Comparison of ENCODE assay signal across 8 mouse cellular contexts in the genomic region with DNA sequence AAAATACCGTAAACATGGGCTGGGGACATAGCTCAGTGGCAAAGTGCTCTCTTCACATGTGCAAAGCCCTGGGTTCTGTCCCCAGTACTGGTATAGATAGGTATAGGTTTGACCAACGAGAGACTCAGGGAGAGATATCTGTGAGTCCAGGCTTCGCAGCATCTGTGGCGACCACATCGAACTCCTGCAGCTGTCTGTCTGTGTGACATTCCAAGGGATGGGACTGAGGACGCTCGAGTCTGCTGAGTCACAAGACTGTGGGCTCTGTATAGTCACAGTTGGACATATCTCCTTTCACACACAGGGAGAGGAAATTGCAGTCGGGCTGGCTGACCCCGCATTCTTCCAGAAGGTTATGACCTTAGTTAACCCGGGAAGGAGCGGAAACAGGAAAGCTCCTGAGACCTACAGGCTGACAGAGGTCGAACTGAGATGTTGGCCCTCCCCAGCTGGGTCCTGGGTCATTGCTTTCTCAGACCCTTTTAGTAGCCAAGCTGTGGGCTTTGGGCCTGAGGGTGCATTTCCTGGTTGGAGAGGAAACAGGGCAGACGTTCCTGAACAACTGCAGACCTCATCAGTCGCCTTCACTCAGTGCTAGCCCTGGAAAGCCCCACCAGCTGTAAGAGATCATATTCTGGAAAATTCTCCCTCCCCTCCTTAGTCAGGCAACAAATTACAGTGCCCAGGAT.
DNase-seq lines count a peak whose midpoint lies in the region; ATAC-seq and TF ChIP-seq lines count a peak whose summit lies in the region.

No protein-coding gene starts in this region.

- intact Hi-C loops in heart, adult 2 months (cut with DNase I) = loop anchor here (2.0 kb wide), 3 partner anchors 32 to 118 kb away; a partner anchor contains a TSS

- H3K4me1 ChIP-seq in hindbrain, embryonic 10.5 days (replicated peaks) = peaks cover 46% of the 10 kb centered on the region
- peaks cover 24% of the 10 kb centered on the region for H3K4me1 ChIP-seq in hindbrain, embryonic 14.5 days (replicated peaks; ENCODE audit: control insufficient read depth, insufficient read depth, low read length)
- peaks cover 21% of the 10 kb centered on the region for H3K4me1 ChIP-seq in heart, adult 2 months (ENCODE audit: control insufficient read depth, insufficient read depth, low read length)
- peaks cover 15% of the 10 kb centered on the region for H3K4me1 ChIP-seq in kidney, postnatal 0 days (replicated peaks; ENCODE audit: insufficient read depth, low read length)

- H3K27me3 ChIP-seq in hindbrain, embryonic 10.5 days (ENCODE audit: insufficient read depth, poor library complexity, severe bottlenecking) = peaks cover 13% of the 10 kb centered on the region; the same call in 1 of the 2 replicates
- H3K27me3 ChIP-seq in hindbrain, embryonic 14.5 days (ENCODE audit: control insufficient read depth, insufficient read depth, low read length) = no peaks in the 10 kb centered on the region; the same call in 1 of the 2 replicates
- H3K27me3 ChIP-seq in heart, adult 2 months (ENCODE audit: control insufficient read depth, insufficient read depth, low read length) = no peaks in the 10 kb centered on the region
- H3K27me3 ChIP-seq in kidney, postnatal 0 days (ENCODE audit: insufficient read depth, low read length) = no peaks in the 10 kb centered on the region

- TF ChIP-seq EP300 in heart, adult 2 months (IDR thresholded peaks at IDR 0.05; ENCODE audit: insufficient read depth, low read depth, low read length) = peak; percentile 95

- 14% methylated on average over 14 of the region's 14 CpGs for WGBS in hindbrain, embryonic 10.5 days
- WGBS in hindbrain, embryonic 14.5 days = 23% methylated on average over 14 of the region's 14 CpGs
- 24% methylated on average over 14 of the region's 14 CpGs for WGBS in heart, adult 2 months
- WGBS in kidney, postnatal 0 days = 10% methylated on average over 14 of the region's 14 CpGs

- peak overlapping the region; percentile 37; the same call in 1 of the 2 replicates for H3K27ac ChIP-seq in hindbrain, embryonic 10.5 days
- H3K27ac ChIP-seq in hindbrain, embryonic 14.5 days = no peak overlapping the region
- H3K27ac ChIP-seq in heart, adult 2 months = peak overlapping the region; percentile 77
- peak overlapping the region; percentile 42; the same call in 1 of the 2 replicates for H3K27ac ChIP-seq in kidney, postnatal 0 days

- H3K4me3 ChIP-seq in hindbrain, embryonic 10.5 days = 0 out of 2 replicates have a peak overlapping the region, but pooled peaks have one; percentile 18
- H3K4me3 ChIP-seq in hindbrain, embryonic 14.5 days (replicated peaks; ENCODE audit: low read length) = no peak overlapping the region
- H3K4me3 ChIP-seq in heart, adult 2 months = no peak overlapping the region
- H3K4me3 ChIP-seq in kidney, postnatal 0 days (replicated peaks; ENCODE audit: low read depth, low read length) = no peak overlapping the region

- peak; percentile 76 for DNase-seq in hindbrain, embryonic 10.5 days (ENCODE audit: low spot score)
- DNase-seq in hindbrain, embryonic 14.5 days (ENCODE audit: low spot score) = no peak
- DNase-seq in c-Kit-positive CD71-positive TER-119-positive erythroid progenitor cells, embryonic 14.5 days (ENCODE audit: low spot score) = peak; percentile 37
- peak; percentile 80 to 88 for DNase-seq in heart, adult 2 months
- DNase-seq in kidney, postnatal 0 days (ENCODE audit: low spot score) = peak; percentile 85
- DNase-seq in lung, postnatal 25 days (ENCODE audit: low spot score) = peak; percentile 56
- no peak for DNase-seq in layer of hippocampus, postnatal 10 days (ENCODE audit: low spot score in 2 of 2)
- no peak for DNase-seq in layer of hippocampus, adult 9-10 months (ENCODE audit: low spot score)

- no peak for ATAC-seq in hindbrain, embryonic 14.5 days (ENCODE audit: low FRiP score)
- peak; percentile 66 for ATAC-seq in kidney, postnatal 0 days (replicated peaks; ENCODE audit: low FRiP score, low read depth)

- no peaks in the 10 kb centered on the region for H3K79me2 ChIP-seq in heart, adult 2 months (replicated peaks; ENCODE audit: control insufficient read depth, insufficient read depth, low read length)

- H3K36me3 ChIP-seq in hindbrain, embryonic 10.5 days = no peaks in the 10 kb centered on the region
- H3K36me3 ChIP-seq in hindbrain, embryonic 14.5 days (replicated peaks; ENCODE audit: control insufficient read depth, insufficient read depth) = no peaks in the 10 kb centered on the region
- H3K36me3 ChIP-seq in heart, adult 2 months (ENCODE audit: control insufficient read depth, insufficient read depth, low read length) = peaks cover 3% of the 10 kb centered on the region; the same call in 1 of the 2 replicates
- H3K36me3 ChIP-seq in kidney, postnatal 0 days (ENCODE audit: insufficient read depth, low read length) = no peaks in the 10 kb centered on the region

- TF ChIP-seq CTCF in heart, adult 2 months (IDR thresholded peaks at IDR 0.05) = no peak
- no peak for TF ChIP-seq CTCF in kidney, postnatal 0 days (IDR thresholded peaks at IDR 0.05; ENCODE audit: low read depth)

- no peaks in the 10 kb centered on the region for H3K9me3 ChIP-seq in hindbrain, embryonic 10.5 days
- H3K9me3 ChIP-seq in hindbrain, embryonic 14.5 days (ENCODE audit: control insufficient read depth, low read length) = no peaks in the 10 kb centered on the region
- H3K9me3 ChIP-seq in kidney, postnatal 0 days (replicated peaks; ENCODE audit: low read length) = no peaks in the 10 kb centered on the region

- peak; percentile 40; the same call in 1 of the 2 replicates for TF ChIP-seq POLR2A in heart, adult 2 months (IDR thresholded peaks at IDR 0.05; ENCODE audit: insufficient read depth, low read depth, low read length)

- no peak overlapping the region for H3K4me2 ChIP-seq in hindbrain, embryonic 14.5 days (replicated peaks)
- peak overlapping the region; percentile 15; the same call in 1 of the 2 replicates for H3K4me2 ChIP-seq in kidney, postnatal 0 days (ENCODE audit: low read length)

- H3K9ac ChIP-seq in hindbrain, embryonic 14.5 days = no peak overlapping the region
- no peak overlapping the region for H3K9ac ChIP-seq in heart, adult 2 months (ENCODE audit: low read depth, low read length)
- no peak overlapping the region for H3K9ac ChIP-seq in kidney, postnatal 0 days (ENCODE audit: low read depth, low read length)

Comparison
In these comparisons a context has a peak if more than half of its experiments do, and no peak if none do; other contexts are left out.
1. DNase-seq: peak in hindbrain, embryonic 10.5 days (single experiment), c-Kit-positive CD71-positive TER-119-positive erythroid progenitor cells, embryonic 14.5 days (single experiment), heart, adult 2 months (2 of 2), kidney, postnatal 0 days (single experiment) and lung, postnatal 25 days (single experiment); none in hindbrain, embryonic 14.5 days (single experiment), layer of hippocampus, postnatal 10 days (0 of 2) and layer of hippocampus, adult 9-10 months (single experiment).